Mouse (Mus musculus) 3T3-L1 (cell line): ENCODE measurements at regions not wholly inside any gene's neighbourhood (a gene's known extent, or its start where the extent isn't known, plus 50 kb on each side); places are given as distances from the start of the nearest gene placed in this dataset.
"Not testable (repeated sequence)": the region's sequence is repeated elsewhere in the genome, so short reads cannot be mapped to it uniquely, and the experiment has no call there.

Source experiments
- DNase-seq: peaks from one replicate; pipeline ENCODE4 v3.0.0-alpha.2; 2015; ENCODE audit warnings: low read depth, low spot score

DNA sequence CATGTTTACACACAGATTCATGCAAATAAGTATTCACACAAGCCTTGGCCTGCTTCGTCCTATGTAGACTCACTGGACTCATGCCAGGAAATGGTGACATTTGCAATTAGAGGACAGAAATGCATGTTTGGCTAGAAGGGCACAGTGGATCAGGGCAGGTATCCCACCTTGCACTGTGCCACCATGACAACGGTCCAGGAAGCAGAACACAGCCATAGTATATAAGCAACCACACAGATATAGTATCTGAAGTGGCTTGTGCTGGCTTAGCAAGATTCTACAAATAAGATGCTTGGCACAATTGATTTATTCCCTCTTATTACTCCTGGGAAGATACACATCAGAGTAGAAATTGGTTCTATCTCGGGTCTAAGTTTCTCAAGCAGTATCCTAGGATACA, 218.0 kb downstream of the Unc5cl start:
- DNase-seq = no peak

DNA sequence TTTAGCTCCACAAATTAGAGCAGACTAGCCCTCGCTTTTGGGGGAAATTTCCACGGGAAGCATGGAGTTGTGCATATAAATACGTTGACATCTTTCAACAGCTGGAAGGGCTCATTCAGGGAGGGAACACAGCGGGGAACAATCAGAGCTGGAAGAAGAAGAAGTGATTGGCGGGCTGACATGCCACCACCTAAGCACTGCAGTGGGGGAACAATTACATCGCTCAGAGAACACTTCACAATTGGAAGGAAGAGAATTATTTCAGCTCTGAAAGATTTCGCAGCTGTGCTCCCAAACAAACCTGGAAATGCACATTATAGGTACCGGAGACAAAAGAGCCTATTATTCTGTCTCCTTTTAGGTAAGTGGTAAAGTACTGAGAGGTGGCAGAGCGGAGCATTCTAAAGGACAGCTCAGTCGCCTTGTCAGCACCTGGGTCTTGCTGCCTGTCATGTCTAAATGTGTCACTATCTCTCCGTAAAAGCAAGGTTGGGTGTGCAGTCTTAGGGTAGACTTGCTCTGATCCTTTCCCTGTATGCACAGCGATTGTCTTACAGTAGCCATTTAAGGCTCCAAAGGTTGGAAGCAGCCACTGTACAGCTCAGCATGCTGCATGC, 223.6 kb downstream of the Unc5cl start:
- no peak for DNase-seq

DNA sequence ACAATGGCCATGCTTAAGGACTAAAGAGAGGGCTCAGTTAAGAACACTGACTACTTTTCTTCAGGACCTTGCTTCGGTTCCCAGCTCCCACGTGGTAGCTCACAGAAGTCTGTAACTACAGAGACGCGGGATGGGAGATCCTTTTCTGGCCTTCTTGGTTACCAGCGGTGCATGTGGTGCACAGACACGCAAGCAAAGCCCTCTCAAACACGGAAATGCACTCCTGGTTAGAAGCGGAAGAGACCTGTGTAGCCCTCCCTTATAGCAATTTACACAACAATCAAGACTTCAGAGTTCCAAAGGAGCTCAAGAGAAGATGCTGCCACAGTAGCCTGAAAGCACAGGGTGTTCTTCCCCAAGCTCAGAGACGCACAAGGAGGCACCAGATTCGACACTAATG, 225.6 kb downstream of the Unc5cl start:
- DNase-seq = no peak

DNA sequence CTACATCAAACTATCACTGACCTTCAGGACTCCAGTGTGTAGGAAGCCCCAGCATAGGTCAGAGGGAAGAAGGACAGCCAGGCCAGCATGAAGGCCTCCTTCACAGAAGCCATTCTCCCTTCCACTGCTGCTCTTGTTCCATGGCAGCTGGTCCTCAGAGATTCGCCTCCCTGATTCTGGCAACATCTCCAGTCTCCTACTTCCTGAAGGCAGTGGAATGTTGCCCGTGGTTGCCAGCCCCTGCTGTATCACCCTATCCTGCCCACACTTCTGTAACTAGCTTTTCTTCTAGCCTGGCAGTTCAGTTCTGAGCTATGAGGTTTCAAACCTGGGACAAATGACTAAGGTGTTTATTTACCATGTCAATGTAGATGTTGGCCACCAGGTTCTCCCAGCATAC, 234.2 kb downstream of the Unc5cl start:
- DNase-seq = no peak

GRCm38 (mm10) chr17:48698456-48698855, 233.7 kb upstream of the Lrfn2 start:
- no peak for DNase-seq

- DNase-seq = no peak
Measured at GRCm38 (mm10) chr17:48700591-48700990, 231.6 kb upstream of the Lrfn2 start.

DNA sequence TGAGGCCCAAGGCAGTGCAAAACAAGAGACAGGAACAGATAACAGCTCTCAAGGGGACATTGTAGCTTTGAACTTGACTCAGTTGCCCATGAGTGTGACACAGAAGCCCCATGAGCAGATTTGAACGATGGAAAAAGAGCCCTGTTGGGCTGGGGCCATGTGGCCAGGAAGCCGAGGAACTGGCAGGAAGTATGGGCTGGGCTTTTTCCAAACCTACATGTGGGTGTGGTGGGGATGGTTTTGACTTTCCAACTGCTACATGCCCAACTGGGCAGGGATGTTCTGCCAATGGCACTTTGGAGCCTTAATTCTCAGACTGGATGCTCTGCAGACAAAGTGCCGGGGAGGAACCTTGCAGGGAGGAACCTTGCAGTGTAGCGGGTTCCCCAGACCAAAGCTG, 211.7 kb upstream of the Lrfn2 start:
- no peak for DNase-seq

DNA sequence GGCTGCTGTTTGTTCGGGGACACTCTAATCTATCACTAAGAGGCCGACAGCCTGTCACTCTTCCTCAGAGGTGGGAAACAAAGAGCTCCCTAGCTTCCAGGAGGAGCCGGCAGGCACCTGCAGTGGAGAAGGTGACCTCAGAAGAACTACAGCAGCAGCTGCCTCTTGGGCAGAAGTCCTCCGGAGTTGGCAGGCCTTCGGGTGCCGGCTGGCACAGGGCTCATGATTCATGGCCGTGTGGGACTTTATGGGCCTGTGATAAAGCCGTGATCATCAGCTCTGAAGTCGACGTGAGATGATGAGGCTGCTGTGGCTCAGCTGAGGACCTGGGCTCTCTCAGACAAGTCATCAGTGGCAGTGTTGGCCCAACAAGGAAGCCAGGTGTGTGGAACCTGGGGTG, 208.9 kb upstream of the Lrfn2 start:
- DNase-seq = no peak

DNA sequence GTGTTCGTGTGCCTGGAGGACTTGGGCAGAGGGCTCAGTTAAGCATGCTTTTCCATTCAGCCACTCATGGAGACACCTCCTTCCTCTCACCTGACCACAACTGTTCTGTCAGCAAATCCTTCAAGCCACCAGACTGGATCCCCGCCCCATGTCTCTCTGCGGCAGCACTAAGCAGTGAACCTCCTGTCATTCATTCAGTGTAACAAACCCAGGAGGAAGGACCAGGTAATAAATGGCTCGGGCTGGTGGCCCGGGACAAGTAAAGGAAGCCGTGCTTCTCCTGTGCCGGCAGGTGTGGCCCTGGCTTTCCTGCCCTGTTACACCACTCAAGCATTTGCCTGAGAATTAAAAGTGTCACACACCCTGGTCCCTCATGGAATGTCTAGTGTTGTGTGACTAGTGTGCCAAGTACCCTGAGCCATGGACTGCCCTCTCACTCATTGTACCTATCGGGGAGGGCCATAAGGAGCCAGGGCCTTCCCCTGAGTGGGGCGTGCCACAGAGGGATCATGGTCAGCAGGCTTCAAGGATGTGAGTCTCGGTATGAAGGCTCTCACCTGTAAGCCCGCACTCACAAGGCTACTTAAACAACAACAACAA, 207.6 kb upstream of the Lrfn2 start:
- no peak for DNase-seq

DNA sequence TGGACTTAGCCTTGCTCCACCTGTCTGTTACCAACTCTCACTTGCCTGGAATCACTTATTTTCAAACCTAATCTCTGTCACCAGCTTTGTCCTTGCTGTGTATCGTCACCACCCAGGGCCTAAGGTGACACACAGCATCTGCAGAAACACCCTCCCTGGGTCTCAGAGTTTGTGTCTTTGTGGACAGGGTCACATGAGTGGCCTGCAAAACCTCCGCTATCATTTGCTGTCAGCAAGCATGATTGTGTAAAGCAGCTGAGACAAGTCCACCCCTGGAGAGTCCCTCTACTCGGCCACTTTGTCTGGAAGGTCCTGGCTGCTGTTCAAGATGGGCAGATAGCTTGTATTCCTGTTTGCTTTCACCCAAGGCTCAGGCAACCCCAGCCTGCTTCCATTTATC, 205.7 kb upstream of the Lrfn2 start:
- no peak for DNase-seq

DNA sequence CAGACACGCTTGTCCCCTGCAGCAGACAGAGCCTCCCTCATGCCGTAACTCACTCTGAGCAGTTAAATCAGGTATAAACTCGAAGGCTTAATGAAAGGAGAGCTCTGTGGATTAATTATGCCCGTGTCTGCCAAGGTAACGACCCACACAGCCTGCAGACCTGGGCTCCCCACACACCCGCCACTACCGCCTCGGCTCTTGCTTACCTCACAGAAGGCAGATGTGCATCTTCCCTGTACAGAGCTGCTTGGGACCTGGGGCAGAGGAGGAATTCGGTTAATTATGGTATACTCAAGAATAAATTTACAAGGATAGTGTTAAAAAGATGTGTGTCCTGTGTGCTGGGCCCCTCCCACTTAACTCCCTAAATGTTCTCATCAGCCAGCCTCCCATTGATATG, 198.4 kb upstream of the Lrfn2 start:
- DNase-seq = no peak

DNA sequence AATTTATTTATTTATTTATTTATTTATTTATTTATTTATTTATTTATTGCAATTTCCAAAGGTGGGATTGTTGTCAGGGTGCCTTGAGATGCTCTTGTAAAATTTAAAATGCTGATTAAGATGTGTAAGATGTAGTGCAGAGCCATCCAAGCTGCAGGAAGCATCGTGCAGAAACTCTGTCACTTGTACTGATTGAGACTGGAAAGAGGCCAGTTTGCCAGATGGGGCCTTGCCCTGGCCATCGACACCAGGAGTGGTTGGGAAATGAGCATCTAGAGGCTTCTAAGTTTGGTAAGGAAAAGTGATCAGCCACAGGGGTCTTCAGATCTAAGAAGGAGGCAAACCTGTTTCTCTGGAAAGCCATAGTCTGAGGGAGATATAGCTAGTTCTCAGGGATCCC, 195.0 kb upstream of the Lrfn2 start:
- DNase-seq = not testable (repeated sequence)

DNA sequence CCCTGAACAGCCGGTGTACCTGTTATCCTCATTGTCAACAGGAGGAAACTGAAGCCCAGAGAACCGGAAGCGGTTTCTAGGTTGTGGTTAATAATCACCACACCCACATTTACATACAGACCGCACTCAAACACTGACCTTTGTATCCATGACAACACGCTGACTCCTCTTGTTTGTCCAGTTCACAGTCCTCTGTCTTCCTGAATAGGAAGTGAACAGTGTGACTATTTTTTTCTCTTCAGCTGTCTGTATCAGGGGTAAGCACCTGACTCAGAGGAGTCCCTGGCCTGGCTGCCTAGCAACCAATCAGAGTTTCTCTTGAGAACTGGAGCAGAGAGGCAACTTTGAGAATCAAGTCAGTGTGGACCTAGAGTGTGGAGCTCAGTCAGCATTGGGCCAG, 193.5 kb upstream of the Lrfn2 start:
- no peak for DNase-seq

GRCm38 (mm10) chr17:48742769-48743405, 189.3 kb upstream of the Lrfn2 start:
- no peak for DNase-seq

DNA sequence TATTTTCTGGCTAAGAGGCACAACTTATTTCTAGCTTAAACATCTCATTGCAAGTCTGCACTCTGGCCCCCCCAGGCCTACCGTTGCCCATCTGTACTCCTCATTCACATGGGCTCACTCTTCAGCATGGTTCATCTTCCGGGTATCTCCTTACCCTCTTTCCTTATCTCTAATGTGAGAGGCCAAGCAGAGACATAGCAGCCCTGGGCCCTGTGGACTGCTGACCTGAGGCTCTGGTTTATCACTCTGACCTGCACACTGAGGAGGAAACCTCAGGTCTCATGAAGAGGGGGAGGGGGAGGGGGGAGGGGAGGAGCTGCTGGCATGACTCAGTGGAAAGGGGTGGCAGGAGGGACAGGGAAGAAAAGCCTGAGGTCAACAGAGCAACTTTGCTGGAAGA, 162.1 kb upstream of the Lrfn2 start:
- no peak for DNase-seq

DNA sequence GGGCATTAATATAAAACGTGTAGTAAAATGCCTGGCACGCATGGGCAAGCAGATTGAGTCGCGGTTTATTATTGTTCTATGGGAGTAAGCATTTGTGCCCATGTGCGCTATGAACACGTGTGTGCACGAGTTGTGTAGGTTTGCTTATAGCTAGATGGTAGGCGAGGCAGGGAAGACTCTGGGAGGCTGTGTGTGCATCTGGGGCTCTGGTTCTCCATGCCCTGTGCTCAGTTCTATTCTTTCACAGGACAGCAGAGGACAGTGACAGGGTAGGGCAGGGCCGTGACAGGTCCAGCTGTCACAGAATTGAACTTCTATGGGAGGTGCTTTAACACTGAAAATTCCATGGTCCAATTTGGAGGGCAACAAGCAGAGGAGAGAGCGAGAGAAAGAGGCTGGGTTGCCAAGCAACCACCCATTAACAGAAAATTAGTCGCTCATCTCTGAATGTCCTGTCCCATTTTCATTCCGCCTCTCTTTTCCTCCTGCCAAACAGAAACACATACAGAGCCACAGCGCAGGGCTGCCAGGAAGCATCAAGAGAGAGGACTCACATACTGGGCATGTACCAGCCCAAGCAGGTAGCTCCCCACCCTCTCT, 160.4 kb upstream of the Lrfn2 start:
- no peak for DNase-seq

DNA sequence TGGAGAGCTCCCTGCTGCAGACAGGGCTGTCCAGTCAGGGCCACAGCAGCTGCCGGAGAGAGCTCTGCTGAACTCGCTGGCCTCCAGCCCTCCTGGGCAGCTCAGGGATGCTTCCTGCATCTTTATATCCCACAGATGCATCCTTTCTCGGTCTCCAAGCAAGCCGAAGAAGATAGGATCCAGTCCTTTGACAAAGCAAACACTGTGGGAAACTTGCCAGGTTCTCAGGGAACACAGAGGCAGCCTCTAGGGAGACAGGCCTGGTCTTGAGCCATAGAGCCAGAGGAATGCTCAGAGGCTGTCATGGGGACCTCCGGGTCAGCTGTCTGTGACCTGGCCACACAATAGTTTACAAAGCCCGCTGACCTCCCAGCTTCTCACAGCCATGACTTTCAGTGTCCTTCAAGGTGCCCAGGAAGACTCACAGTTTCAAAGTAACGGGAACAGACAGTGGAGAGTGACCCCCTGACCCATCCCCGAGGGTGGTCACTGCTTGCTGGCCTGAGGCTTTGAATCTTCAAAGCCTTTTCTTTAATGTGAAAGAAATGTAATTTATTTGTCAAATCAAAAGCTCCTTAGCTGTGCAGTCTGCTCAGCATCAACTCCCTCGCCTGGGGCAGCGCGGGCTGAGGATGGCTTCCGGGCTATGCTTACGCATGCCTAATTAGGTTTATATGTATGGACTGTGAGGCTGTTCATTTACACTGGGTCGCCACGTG, 157.8 kb upstream of the Lrfn2 start:
- no peak for DNase-seq

DNA sequence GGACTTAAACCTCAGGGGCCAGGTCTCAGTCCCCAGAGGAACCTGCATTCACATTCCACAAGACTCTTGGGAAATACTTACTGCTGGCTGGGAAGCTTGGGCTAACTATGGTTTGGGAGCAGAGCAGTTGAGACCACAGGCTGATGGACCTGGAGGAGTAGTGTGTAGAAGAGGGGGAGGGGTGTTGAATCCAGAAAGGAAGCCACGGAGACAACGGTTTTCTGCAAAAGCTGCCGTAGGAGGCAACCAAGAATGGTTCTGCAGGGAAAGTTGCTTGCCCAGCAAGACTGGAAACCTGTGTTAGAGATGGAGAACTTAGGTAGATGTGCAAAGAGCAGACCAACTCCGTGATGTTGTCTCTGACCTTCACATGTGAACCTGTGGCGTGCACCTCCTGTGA, 156.7 kb upstream of the Lrfn2 start:
- no peak for DNase-seq

DNA sequence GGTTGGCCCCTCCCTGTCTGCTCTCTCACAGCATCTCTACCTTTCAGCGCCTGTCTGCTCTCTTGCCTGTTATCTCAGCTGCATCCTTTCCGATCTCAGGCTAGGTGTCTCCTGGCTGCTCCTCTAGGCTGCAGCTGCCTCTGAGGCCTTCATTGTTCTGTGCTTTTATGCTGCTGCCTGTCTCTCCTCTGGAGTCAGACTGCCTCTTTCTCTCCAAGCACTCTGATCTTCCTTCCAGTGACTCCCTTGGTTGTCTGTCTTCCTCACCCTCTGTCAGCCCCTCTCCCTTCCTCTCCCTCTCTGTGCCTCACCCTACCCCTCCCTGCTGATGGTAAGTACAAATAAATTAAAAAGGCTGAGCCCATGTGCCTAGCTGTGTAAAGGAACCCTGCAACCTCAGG, 155.7 kb upstream of the Lrfn2 start:
- no peak for DNase-seq

DNA sequence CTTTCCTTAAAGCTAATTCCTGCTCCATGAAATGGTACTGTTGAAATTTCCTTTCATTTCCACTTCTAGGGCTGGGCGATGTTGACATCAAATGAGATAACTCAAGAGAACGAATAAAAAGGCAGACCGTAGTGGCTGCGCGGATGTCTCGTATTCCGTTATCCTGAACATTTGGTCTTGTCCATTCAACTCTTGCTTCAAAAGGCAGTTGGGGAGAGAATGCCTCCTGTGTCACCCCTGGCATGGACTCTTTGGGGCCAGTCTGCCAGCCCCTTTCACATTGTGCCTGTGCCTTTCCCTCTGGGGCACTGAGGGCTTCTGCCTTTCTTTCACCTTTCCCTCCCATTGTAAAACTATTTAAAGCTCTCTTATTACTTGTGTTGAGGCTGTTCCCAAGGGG, 152.0 kb upstream of the Lrfn2 start:
- no peak for DNase-seq

DNA sequence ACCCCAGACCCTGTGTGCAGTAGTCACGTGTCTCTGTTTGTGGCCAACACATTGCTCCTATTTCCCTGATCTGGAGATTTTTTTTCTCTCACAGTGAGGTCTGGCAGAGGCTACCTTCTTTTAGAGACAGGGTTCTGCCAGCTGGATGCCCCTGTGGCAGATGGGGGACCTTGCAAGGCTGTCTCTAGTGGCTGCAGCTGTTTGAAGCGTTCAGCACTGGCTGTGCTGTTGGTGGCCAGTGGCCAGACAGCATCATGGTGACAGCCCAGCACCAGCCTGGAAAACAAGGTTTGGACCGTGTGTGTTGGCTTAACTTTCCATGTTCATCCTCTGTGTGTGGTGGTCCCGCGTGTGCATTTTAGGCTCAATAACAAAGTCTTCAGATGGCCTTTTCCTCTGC, 147.8 kb upstream of the Lrfn2 start:
- no peak for DNase-seq

- DNase-seq = no peak
Measured at GRCm38 (mm10) chr17:48786501-48786900, 145.7 kb upstream of the Lrfn2 start.
